Mouse (Mus musculus) cortical plate, adult 2 months (tissue): ENCODE measurements around the gene Rassf8. TPM values are rescaled to one million over a fixed set of nuclear protein-coding genes. Genes with fewer than 3 reads are reported as not detected.
A peak's percentile ranks its signal among the peaks of the same experiment; 100 is the strongest.

Experiments used
- H3K27ac ChIP-seq: fragments of 200-500 bp; 2 replicates; pipeline ENCODE4 v1.5.1; 2012; ENCODE audit warnings: low read length, control low read depth, inconsistent platforms; ENCODE audit not compliant: insufficient read depth
- H3K4me1 ChIP-seq: fragments of 200-500 bp; 2 replicates; pipeline ENCODE4 v1.6.1; 2011; ENCODE audit warnings: low read length; ENCODE audit not compliant: control insufficient read depth, insufficient read depth
- H3K4me3 ChIP-seq: fragments of 200-500 bp; 2 replicates; pipeline ENCODE4 v1.5.1; 2011; ENCODE audit warnings: mild to moderate bottlenecking, low read length, control low read depth; ENCODE audit not compliant: insufficient read depth
- CTCF ChIP-seq: fragments of 200-500 bp; IDR thresholded peaks from 2 replicates; pipeline ENCODE4 v1.5.1; 2011; ENCODE audit warnings: mild to moderate bottlenecking, control low read depth, low read length; ENCODE audit not compliant: insufficient read depth; ENCODE audit errors: extremely low read depth
- POLR2A ChIP-seq: fragments of 200-500 bp; IDR thresholded peaks from 2 replicates; pipeline ENCODE4 v1.6.1; 2011; ENCODE audit warnings: mild to moderate bottlenecking, low read length, control low read depth; ENCODE audit not compliant: insufficient read depth; ENCODE audit errors: extremely low read depth
- polyA plus RNA-seq: library from polyadenylated mRNA; depleted of rRNA; stranded (reverse); fragments of >200 nt; gene quantifications from 2 replicates; pipeline ENCODE4 v1.2.3, GENCODE M21; 2012; rRNA removed

The Rassf8 gene
- polyA plus RNA-seq, 1 experiment: 14.7 TPM

- TF ChIP-seq CTCF (no peak), POLR2A (peak; percentile 65; the same call in 1 of the 2 replicates)
- peaks cover 4% of the 10 kb centered on the region; the same call in 1 of the 2 replicates for H3K4me1 ChIP-seq
- peak overlapping the region; percentile 62 for H3K4me3 ChIP-seq
- H3K27ac ChIP-seq: peak overlapping the region; percentile 96
Observed at GRCm38 (mm10) chr6:145863065-145863971, 116.8 kb downstream of the Rassf8 start.

DNA sequence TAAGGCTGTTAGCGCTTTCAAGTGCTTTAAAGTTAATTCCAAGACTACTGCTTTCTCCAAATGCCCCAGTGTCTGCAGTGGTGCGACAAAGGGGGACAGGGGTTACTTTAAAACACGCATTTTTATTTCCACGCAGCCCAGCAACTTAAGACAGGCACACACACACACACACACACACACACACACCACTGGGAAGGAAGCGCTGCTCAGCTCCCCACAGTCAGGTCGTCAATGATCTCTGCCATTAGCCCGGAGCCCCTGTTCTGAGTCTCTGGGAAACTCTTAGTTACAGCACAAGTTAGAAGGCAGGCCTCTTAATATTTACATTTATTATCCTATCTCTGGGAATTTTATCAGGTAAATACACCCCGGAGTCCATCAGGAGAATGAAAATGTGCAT is 117.6 kb downstream of the Rassf8 start:
- Histone ChIP-seq H3K4me1 (peaks cover 4% of the 10 kb centered on the region; the same call in 1 of the 2 replicates), H3K4me3 (peak overlapping the region; percentile 62), H3K27ac (peak overlapping the region; percentile 96)
- no peak for TF ChIP-seq POLR2A
- no peak for TF ChIP-seq CTCF

- H3K4me3 ChIP-seq: peak within 1 kb of the TSS; percentile 62
- H3K27ac ChIP-seq: peak within 1 kb of the TSS; percentile 96
- H3K4me1 ChIP-seq: peaks cover 3% of the 10 kb centered on the region; the same call in 1 of the 2 replicates
- TF ChIP-seq POLR2A (peak; percentile 74), CTCF (no peak)
Observed at GRCm38 (mm10) chr6:145865289-145865885, 118.8 kb downstream of the Rassf8 start, which contains the start of gene Bhlhe41. Gene Bhlhe41 (minus strand): TSS chr6:145865558.

DNA sequence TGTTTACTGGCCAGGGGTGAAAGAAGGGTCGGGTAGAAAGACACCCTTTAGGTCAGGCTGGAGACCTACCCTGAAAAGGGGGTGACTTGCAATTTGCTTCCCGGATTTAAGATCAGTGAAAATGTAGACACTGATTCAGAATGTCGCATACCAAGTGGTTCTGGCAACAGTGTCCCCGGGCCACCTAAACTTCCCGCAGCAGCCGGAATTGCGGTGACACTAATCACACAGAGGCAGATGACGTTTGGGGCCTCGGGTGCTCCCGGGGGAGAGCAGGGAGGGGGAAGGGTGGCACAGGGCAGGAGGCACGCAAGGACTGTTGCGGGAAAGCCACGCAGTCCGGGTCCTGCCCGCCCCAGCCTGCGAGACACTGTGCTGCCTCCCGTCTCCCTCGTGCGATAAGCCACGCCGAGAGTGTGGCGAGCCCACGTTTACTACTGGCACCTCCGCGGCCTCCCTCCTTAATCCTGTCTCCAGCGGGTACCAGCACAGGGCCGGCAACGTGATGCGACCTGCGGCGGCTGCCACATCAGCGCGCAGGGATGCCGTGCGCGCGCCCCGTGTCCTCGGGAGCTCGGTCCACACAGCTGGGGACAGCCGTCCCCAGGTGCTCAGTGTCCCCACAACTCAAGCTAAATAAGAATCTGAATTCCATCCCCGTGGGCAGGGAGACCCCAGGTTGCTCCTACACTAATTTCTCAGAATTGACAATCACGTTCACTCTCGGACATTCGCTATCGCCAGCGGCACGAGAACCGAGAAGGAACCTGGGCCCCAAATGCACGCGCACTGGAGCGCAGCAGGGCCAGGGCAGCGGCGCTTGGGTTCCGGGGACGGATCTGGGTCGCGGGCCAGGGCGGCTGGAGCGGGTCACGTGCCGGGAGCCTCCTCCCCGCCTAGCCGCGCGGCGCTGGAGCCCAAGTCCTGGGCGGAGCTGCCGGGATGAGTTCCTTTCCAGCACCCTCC is 119.6 kb downstream of the Rassf8 start:
- no peaks in the 10 kb centered on the region for H3K4me1 ChIP-seq
- H3K4me3 ChIP-seq: peak overlapping the region; percentile 62
- peak overlapping the region; percentile 96 for H3K27ac ChIP-seq
- peak; percentile 37 for TF ChIP-seq POLR2A
- no peak for TF ChIP-seq CTCF

DNA sequence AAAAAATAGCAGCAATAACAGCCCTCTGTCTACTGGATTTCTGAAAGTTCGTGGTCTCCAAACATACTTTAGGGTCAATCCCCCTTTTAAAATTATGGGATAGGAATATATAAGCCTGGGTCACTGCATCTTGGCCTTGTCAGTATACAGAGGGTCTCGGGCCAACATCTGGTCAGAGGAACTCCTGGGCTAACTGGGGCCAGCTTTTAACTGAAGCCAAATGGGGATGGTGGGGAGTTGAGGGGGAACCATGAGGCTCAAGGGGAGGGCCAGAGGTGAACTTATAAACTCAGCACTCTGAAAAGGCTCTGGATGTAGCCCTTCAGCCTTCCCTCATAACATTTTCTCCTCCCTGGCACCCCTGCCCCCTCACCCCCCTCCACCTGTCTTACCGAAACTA is 120.6 kb downstream of the Rassf8 start:
- Histone ChIP-seq H3K27ac (no peak overlapping the region), H3K4me3 (no peak overlapping the region), H3K4me1 (no peaks in the 10 kb centered on the region)
- TF ChIP-seq POLR2A (no peak), CTCF (no peak)

Other genes starting within 250 kb of the Rassf8 start
- gene Lmntd1, start 132.4 kb upstream of the Rassf8 start, polyA plus RNA-seq: 1.0 and 1.3 TPM in 2 replicates
- gene Tuba3b, start 131.0 kb upstream of the Rassf8 start, polyA plus RNA-seq: not detected in 2 replicates
- 23.5 and 26.2 TPM in 2 replicates for gene Bhlhe41, start 118.8 kb downstream of the Rassf8 start, polyA plus RNA-seq
- gene Sspn, start 184.9 kb downstream of the Rassf8 start, polyA plus RNA-seq: 5.4 and 6.2 TPM in 2 replicates